Mouse (Mus musculus): ENCODE data around the gene Gpatch2. TPM values are rescaled to one million over a fixed set of nuclear protein-coding genes. Genes with fewer than 3 reads are reported as not detected.

Gene Gpatch2
- polyA plus RNA-seq, 1 experiment from 2014 or later: 23.5 TPM

GRCm38 (mm10) chr1:187235161-187235560 is 19.9 kb downstream of the Gpatch2 start:
- H3K4me3 ChIP-seq (ENCODE audit: low read depth, low read length): no peak overlapping the region

DNA sequence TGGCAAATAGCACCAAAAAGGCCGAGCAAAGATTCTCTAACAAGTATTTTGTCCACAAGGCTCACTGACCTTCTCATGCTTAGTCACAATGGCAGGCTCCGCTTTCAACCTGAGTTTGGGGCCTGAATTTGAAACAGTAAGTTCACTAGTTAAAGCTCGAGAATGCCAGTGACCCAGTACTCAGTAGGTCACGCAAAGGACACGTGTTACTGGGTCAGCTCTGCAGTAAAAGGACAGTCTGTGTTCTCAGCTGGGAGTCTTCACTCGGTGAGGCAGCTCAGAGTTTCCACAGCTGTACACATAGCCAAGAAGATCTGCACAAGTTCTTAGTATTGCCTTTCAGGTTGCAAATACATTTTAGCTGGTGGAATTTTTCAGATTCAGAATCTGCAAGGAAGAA is 21.0 kb downstream of the Gpatch2 start:
- Histone ChIP-seq H3K27me3 (ENCODE audit: control insufficient read depth, insufficient read depth, low read length) (no peaks in the 10 kb centered on the region), H3K9me3 (ENCODE audit: control insufficient read depth, low read depth, low read length) (no peaks in the 10 kb centered on the region), H3K36me3 (ENCODE audit: control insufficient read depth, insufficient read depth, low read length) (peaks cover 3% of the 10 kb centered on the region; the same call in 1 of the 2 replicates), H3K4me2 (replicated peaks; ENCODE audit: low read depth, low read length) (no peak overlapping the region), H3K4me1 (ENCODE audit: control insufficient read depth, insufficient read depth, low read length) (no peaks in the 10 kb centered on the region), H3K27ac (ENCODE audit: low read length) (no peak overlapping the region), H3K9ac (replicated peaks; ENCODE audit: low read depth, low read length) (no peak overlapping the region), H3K4me3 (ENCODE audit: low read depth, low read length) (no peak overlapping the region)
- no peak for ATAC-seq (ENCODE audit: insufficient number of reproducible peaks, insufficient read depth, low FRiP score, low read depth)
- 70% methylated on average over 6 of the region's 6 CpGs for WGBS

More at GRCm38 (mm10) chr1:187235161-187235560, 19.9 kb downstream of the Gpatch2 start:
- Histone ChIP-seq H3K4me1 (ENCODE audit: control insufficient read depth, insufficient read depth, low read length) (no peaks in the 10 kb centered on the region), H3K36me3 (ENCODE audit: control insufficient read depth, insufficient read depth, low read length) (peaks cover 3% of the 10 kb centered on the region; the same call in 1 of the 2 replicates), H3K27ac (ENCODE audit: low read length) (no peak overlapping the region), H3K9ac (replicated peaks; ENCODE audit: low read depth, low read length) (no peak overlapping the region), H3K4me2 (replicated peaks; ENCODE audit: low read depth, low read length) (no peak overlapping the region), H3K9me3 (ENCODE audit: control insufficient read depth, low read depth, low read length) (no peaks in the 10 kb centered on the region), H3K27me3 (ENCODE audit: control insufficient read depth, insufficient read depth, low read length) (no peaks in the 10 kb centered on the region)
- no peak for ATAC-seq (ENCODE audit: insufficient number of reproducible peaks, insufficient read depth, low FRiP score, low read depth)
- 94% methylated on average over 3 of the region's 3 CpGs for WGBS

DNA sequence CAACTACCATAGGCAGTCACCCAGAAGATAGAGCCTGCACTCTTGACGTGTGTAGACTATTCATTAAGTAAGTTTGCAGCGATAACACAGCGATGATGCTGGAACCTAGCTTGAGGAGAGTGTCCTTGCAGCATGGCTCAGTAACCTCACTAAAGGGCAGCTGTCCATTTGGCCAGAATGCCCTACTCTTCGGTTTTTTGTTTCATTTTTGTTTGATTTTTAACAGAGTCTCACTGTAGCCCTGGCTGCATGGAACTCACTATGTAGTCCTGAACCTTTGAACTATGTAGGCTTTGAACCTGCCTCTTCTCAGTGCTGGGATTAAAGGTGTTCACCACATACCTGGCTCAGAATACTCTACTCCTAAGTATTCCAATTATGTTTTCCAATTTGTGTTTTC is 22.8 kb downstream of the Gpatch2 start:
- no peak for ATAC-seq (ENCODE audit: insufficient number of reproducible peaks, insufficient read depth, low FRiP score, low read depth)
- no peaks in the 10 kb centered on the region for H3K9me3 ChIP-seq (ENCODE audit: control insufficient read depth, low read depth, low read length)
- H3K9ac ChIP-seq (replicated peaks; ENCODE audit: low read depth, low read length): no peak overlapping the region
- H3K4me1 ChIP-seq (ENCODE audit: control insufficient read depth, insufficient read depth, low read length): no peaks in the 10 kb centered on the region
- peaks cover 3% of the 10 kb centered on the region; the same call in 1 of the 2 replicates for H3K36me3 ChIP-seq (ENCODE audit: control insufficient read depth, insufficient read depth, low read length)
- 94% methylated on average over 4 of the region's 4 CpGs for WGBS
- H3K4me2 ChIP-seq (replicated peaks; ENCODE audit: low read depth, low read length): no peak overlapping the region
- no peak overlapping the region for H3K27ac ChIP-seq (ENCODE audit: low read length)
- H3K4me3 ChIP-seq (ENCODE audit: low read depth, low read length): no peak overlapping the region
- no peaks in the 10 kb centered on the region for H3K27me3 ChIP-seq (ENCODE audit: control insufficient read depth, insufficient read depth, low read length)

DNA sequence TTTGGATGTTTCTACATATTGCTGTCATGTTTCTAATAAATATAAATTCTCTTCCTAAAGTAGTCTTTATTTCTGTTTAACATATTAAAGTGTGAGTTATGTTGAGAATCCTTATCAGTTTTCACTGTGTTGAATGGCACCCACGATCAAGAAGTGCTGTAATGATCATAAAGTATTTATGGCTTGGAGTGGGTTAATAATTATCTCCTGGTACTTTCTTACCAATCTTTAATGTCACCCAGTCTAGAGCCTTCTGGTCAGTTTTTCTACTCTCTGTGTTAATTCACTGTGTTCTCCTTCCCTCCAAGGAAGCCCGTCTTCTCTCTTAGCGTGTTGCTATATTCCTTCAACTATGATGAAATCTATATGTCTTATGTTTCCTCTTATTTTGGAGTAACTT is 25.0 kb downstream of the Gpatch2 start:
- no peak overlapping the region for H3K27ac ChIP-seq (ENCODE audit: low read length)
- no peaks in the 10 kb centered on the region for H3K4me1 ChIP-seq (ENCODE audit: control insufficient read depth, insufficient read depth, low read length)
- ATAC-seq (ENCODE audit: insufficient number of reproducible peaks, insufficient read depth, low FRiP score, low read depth): no peak
- no peak overlapping the region for H3K4me2 ChIP-seq (replicated peaks; ENCODE audit: low read depth, low read length)
- no peaks in the 10 kb centered on the region for H3K9me3 ChIP-seq (ENCODE audit: control insufficient read depth, low read depth, low read length)
- no peak overlapping the region for H3K4me3 ChIP-seq (ENCODE audit: low read depth, low read length)
- H3K36me3 ChIP-seq (ENCODE audit: control insufficient read depth, insufficient read depth, low read length): no peaks in the 10 kb centered on the region
- H3K9ac ChIP-seq (replicated peaks; ENCODE audit: low read depth, low read length): no peak overlapping the region
- H3K27me3 ChIP-seq (ENCODE audit: control insufficient read depth, insufficient read depth, low read length): no peaks in the 10 kb centered on the region
- WGBS: 95% methylated on average over 3 of the region's 3 CpGs

- Histone ChIP-seq H3K27me3 (ENCODE audit: control insufficient read depth, insufficient read depth, low read length) (no peaks in the 10 kb centered on the region), H3K4me3 (ENCODE audit: low read depth, low read length) (no peak overlapping the region), H3K9me3 (ENCODE audit: control insufficient read depth, low read depth, low read length) (no peaks in the 10 kb centered on the region), H3K4me1 (ENCODE audit: control insufficient read depth, insufficient read depth, low read length) (no peaks in the 10 kb centered on the region), H3K36me3 (ENCODE audit: control insufficient read depth, insufficient read depth, low read length) (no peaks in the 10 kb centered on the region), H3K9ac (replicated peaks; ENCODE audit: low read depth, low read length) (no peak overlapping the region), H3K4me2 (replicated peaks; ENCODE audit: low read depth, low read length) (no peak overlapping the region), H3K27ac (ENCODE audit: low read length) (no peak overlapping the region)
- no peak for ATAC-seq (ENCODE audit: insufficient number of reproducible peaks, insufficient read depth, low FRiP score, low read depth)
- 89% methylated on average over 5 of the region's 5 CpGs for WGBS
Measured at GRCm38 (mm10) chr1:187241329-187241728, 26.0 kb downstream of the Gpatch2 start.

DNA sequence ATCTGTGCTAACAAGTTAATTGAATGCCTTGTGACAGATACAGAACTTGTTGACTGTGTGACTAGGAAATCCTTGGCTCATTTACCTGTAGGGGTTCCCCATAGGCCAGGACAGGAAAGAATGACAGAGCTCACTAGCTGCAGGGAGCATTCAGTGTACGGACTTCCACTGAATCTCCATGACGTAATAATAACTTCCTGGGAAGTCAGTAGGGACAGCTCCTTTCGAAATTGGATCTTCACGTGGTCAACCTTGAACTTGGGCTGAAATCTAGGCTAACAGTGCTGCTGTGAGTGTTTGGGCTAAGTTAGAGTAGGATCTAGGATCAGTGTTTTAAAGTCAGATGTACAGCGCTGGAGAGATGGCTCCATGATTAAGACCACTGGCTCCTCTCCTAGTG is 29.4 kb downstream of the Gpatch2 start:
- no peaks in the 10 kb centered on the region for H3K27me3 ChIP-seq (ENCODE audit: control insufficient read depth, insufficient read depth, low read length)
- no peak overlapping the region for H3K27ac ChIP-seq (ENCODE audit: low read length)
- no peak for ATAC-seq (ENCODE audit: insufficient number of reproducible peaks, insufficient read depth, low FRiP score, low read depth)
- H3K4me1 ChIP-seq (ENCODE audit: control insufficient read depth, insufficient read depth, low read length): no peaks in the 10 kb centered on the region
- H3K4me3 ChIP-seq (ENCODE audit: low read depth, low read length): no peak overlapping the region
- 80% methylated on average over 5 of the region's 5 CpGs for WGBS
- H3K4me2 ChIP-seq (replicated peaks; ENCODE audit: low read depth, low read length): no peak overlapping the region
- no peak overlapping the region for H3K9ac ChIP-seq (replicated peaks; ENCODE audit: low read depth, low read length)
- no peaks in the 10 kb centered on the region for H3K9me3 ChIP-seq (ENCODE audit: control insufficient read depth, low read depth, low read length)
- H3K36me3 ChIP-seq (ENCODE audit: control insufficient read depth, insufficient read depth, low read length): no peaks in the 10 kb centered on the region

DNA sequence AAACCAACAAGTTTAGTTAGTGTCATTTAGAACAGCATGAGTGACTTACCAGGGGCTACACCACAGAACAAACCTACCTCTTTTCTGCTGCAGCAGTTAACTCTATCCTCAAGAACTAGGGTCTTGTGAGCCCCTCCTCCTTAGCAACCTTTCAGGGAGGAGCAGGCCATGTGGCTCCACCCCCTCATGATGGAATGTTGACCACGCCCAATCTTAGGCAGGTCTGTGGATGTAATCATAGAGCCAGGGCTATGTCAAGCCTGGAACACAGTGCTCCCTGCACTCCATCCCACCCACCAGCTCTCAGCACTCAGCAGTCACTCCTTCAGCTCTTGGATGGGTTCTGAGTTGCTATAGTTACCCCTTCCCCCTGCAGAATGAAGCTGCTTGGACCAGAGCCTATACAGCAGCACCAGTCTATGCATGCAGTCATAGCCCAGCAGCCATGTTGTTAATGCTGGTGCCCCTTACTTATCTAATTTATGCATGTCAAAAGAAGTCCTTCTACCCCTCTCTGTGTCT is 35.5 kb downstream of the Gpatch2 start:
- Histone ChIP-seq H3K36me3 (ENCODE audit: control insufficient read depth, insufficient read depth, low read length) (no peaks in the 10 kb centered on the region), H3K27me3 (ENCODE audit: control insufficient read depth, insufficient read depth, low read length) (no peaks in the 10 kb centered on the region), H3K27ac (ENCODE audit: low read length) (no peak overlapping the region), H3K4me3 (ENCODE audit: low read depth, low read length) (no peak overlapping the region), H3K9ac (replicated peaks; ENCODE audit: low read depth, low read length) (no peak overlapping the region), H3K4me1 (ENCODE audit: control insufficient read depth, insufficient read depth, low read length) (no peaks in the 10 kb centered on the region), H3K9me3 (ENCODE audit: control insufficient read depth, low read depth, low read length) (no peaks in the 10 kb centered on the region), H3K4me2 (replicated peaks; ENCODE audit: low read depth, low read length) (no peak overlapping the region)
- WGBS: 80% methylated on average over 1 of the region's 1 CpGs
- ATAC-seq (ENCODE audit: insufficient number of reproducible peaks, insufficient read depth, low FRiP score, low read depth): no peak

GRCm38 (mm10) chr1:187258756-187259155 is 43.4 kb downstream of the Gpatch2 start:
- Histone ChIP-seq H3K9ac (replicated peaks; ENCODE audit: low read depth, low read length) (no peak overlapping the region), H3K9me3 (ENCODE audit: control insufficient read depth, low read depth, low read length) (no peaks in the 10 kb centered on the region), H3K27me3 (ENCODE audit: control insufficient read depth, insufficient read depth, low read length) (no peaks in the 10 kb centered on the region), H3K36me3 (ENCODE audit: control insufficient read depth, insufficient read depth, low read length) (no peaks in the 10 kb centered on the region), H3K4me2 (replicated peaks; ENCODE audit: low read depth, low read length) (no peak overlapping the region), H3K4me3 (ENCODE audit: low read depth, low read length) (no peak overlapping the region), H3K27ac (ENCODE audit: low read length) (no peak overlapping the region), H3K4me1 (ENCODE audit: control insufficient read depth, insufficient read depth, low read length) (no peaks in the 10 kb centered on the region)
- no peak for ATAC-seq (ENCODE audit: insufficient number of reproducible peaks, insufficient read depth, low FRiP score, low read depth)
- 88% methylated on average over 4 of the region's 4 CpGs for WGBS

- H3K27me3 ChIP-seq (ENCODE audit: control insufficient read depth, insufficient read depth, low read length): no peaks in the 10 kb centered on the region
- no peak overlapping the region for H3K4me2 ChIP-seq (replicated peaks; ENCODE audit: low read depth, low read length)
- no peaks in the 10 kb centered on the region for H3K4me1 ChIP-seq (ENCODE audit: control insufficient read depth, insufficient read depth, low read length)
- no peak overlapping the region for H3K27ac ChIP-seq (ENCODE audit: low read length)
- no peaks in the 10 kb centered on the region for H3K36me3 ChIP-seq (ENCODE audit: control insufficient read depth, insufficient read depth, low read length)
- no peak for ATAC-seq (ENCODE audit: insufficient number of reproducible peaks, insufficient read depth, low FRiP score, low read depth)
- no peak overlapping the region for H3K4me3 ChIP-seq (ENCODE audit: low read depth, low read length)
- no peak overlapping the region for H3K9ac ChIP-seq (replicated peaks; ENCODE audit: low read depth, low read length)
- no peaks in the 10 kb centered on the region for H3K9me3 ChIP-seq (ENCODE audit: control insufficient read depth, low read depth, low read length)
- WGBS: 60% methylated on average over 4 of the region's 4 CpGs
Measured at GRCm38 (mm10) chr1:187267601-187268000, 52.3 kb downstream of the Gpatch2 start.
